Mouse (Mus musculus): ENCODE measurements at regions not wholly inside any gene's neighbourhood (a gene's known extent, or its start where the extent isn't known, plus 50 kb on each side); places are given as distances from the start of the nearest gene placed in this dataset.

DNA sequence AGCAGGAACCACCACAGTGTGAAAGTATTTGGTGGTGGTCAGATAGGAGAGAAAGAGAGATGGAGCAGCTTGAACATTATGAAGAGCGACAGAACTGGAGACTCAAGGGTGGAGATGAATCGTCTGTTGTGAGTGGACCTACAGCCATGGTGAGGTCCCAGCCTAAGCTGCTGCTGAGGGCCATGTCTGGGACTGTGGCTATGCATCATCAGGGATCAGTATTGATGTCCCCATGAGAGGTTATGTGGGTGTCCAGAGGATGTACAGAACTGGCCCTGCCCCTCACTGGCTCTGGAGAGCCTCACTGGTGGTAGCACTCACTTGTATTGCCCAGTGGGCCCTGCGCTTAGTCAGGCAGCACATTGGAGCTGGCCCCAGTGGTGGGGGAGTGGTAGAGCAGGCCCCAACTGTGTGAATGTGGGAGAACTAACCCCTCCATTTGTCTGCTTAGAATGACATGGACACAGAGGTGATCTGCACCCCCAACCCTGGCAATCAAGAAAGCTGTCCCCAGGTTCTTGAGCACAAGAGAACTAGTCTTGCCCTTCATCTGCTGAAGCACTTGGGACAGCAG is 64.5 kb upstream of the Otogl start:
- TF ChIP-seq CTCF (IDR thresholded peaks at IDR 0.05; ENCODE audit: control insufficient read depth, insufficient read depth, insufficient replicate concordance, low read depth, low read length): no peak
- TF ChIP-seq POLR2A (IDR thresholded peaks at IDR 0.05; ENCODE audit: control insufficient read depth, low read depth, low read length): no peak
